Comparison of ENCODE assay signal across 8 mouse cellular contexts in the genomic region with DNA sequence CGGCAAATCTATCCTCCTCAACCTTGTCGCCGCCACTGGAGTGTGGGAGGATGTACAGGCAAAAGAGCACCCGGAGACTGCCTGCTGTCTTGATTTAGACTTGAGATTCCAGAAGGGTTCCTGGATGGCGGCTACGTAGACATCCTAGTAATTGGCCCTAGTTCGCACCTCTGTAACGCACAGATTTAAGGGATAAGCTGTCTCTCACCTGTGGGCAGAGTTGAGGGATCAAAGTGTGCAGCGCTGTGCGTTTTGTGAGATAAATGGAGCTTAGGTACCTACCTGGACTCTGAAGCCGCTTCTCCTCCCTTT. TPM values are rescaled to one million over a fixed set of nuclear protein-coding genes. Genes with fewer than 3 reads are reported as not detected.
A peak's percentile ranks its signal among the peaks of the same experiment; 100 is the strongest.
DNase-seq lines count a peak whose midpoint lies in the region; ATAC-seq and TF ChIP-seq lines count a peak whose summit lies in the region.

No protein-coding gene starts in this region.

- no peaks in the 10 kb centered on the region for H3K36me3 ChIP-seq in heart, embryonic 13.5 days
- H3K36me3 ChIP-seq in CH12.LX (replicated peaks in 1 of 2; ENCODE audit: control insufficient read depth in 1 of 2, insufficient read depth in 1 of 2, low read length in 1 of 2): peaks cover 0 to 5% of the 10 kb centered on the region in 2 experiments
- H3K36me3 ChIP-seq in forebrain, embryonic 12.5 days (replicated peaks): no peaks in the 10 kb centered on the region
- no peaks in the 10 kb centered on the region for H3K36me3 ChIP-seq in liver, embryonic 14.5 days (replicated peaks; ENCODE audit: control insufficient read depth, insufficient read depth, low read depth)

- DNase-seq in heart, adult 11 months: no peak
- no peak for DNase-seq in CH12.LX (ENCODE audit: extremely low read depth)
- no peak for DNase-seq in liver, embryonic 14.5 days (ENCODE audit: low read depth in 3 of 3, low spot score in 3 of 3)
- no peak for DNase-seq in layer of hippocampus, postnatal 10 days (ENCODE audit: low spot score in 2 of 2)
- no peak for DNase-seq in frontal cortex, postnatal 10 days (ENCODE audit: low spot score in 2 of 2)
- DNase-seq in ovary, adult 18-20 months (ENCODE audit: low spot score): no peak

- dilution Hi-C loops in CH12.LX (cut with MboI; ENCODE audit: extremely low pct_ligation_motif_present, extremely low pct_unique_long_range_greater_than_20kb, low sequenced_read_pairs): no loop called here

- H3K9ac ChIP-seq in heart, embryonic 13.5 days: peak overlapping the region; percentile 80; the same call in 1 of the 2 replicates
- no peak overlapping the region; the same call in 1 of the 2 replicates for H3K9ac ChIP-seq in CH12.LX (ENCODE audit: insufficient read depth, low read depth)
- H3K9ac ChIP-seq in forebrain, embryonic 12.5 days: peak overlapping the region; percentile 80
- H3K9ac ChIP-seq in liver, embryonic 14.5 days (replicated peaks): peak overlapping the region; percentile 72

- H3K4me1 ChIP-seq in heart, embryonic 13.5 days: peaks cover 48% of the 10 kb centered on the region
- peaks cover 12 to 23% of the 10 kb centered on the region in 2 experiments for H3K4me1 ChIP-seq in CH12.LX (ENCODE audit: control insufficient read depth in 1 of 2, insufficient read depth in 2 of 2)
- H3K4me1 ChIP-seq in forebrain, embryonic 12.5 days: peaks cover 38% of the 10 kb centered on the region
- peaks cover 4 to 17% of the 10 kb centered on the region in 2 experiments for H3K4me1 ChIP-seq in liver, embryonic 14.5 days (replicated peaks; ENCODE audit: control insufficient read depth in 2 of 2, insufficient read depth in 2 of 2, low read length in 1 of 2)

- no peak for TF ChIP-seq POLR2A in CH12.LX (IDR thresholded peaks at IDR 0.05; ENCODE audit: low read depth, low read length)

- H3K9me3 ChIP-seq in heart, embryonic 13.5 days: no peaks in the 10 kb centered on the region
- H3K9me3 ChIP-seq in CH12.LX (replicated peaks; ENCODE audit: low read length): peaks cover 23% of the 10 kb centered on the region
- H3K9me3 ChIP-seq in forebrain, embryonic 12.5 days: no peaks in the 10 kb centered on the region
- no peaks in the 10 kb centered on the region for H3K9me3 ChIP-seq in liver, embryonic 14.5 days (ENCODE audit: control insufficient read depth, low read length)

- H3K27ac ChIP-seq in heart, embryonic 13.5 days (replicated peaks): no peak overlapping the region
- H3K27ac ChIP-seq in CH12.LX (ENCODE audit: insufficient read depth, low read depth): no peak overlapping the region
- 0 out of 2 replicates have a peak overlapping the region, but pooled peaks have one; percentile 57 for H3K27ac ChIP-seq in forebrain, embryonic 12.5 days
- H3K27ac ChIP-seq in liver, embryonic 14.5 days: no peak overlapping the region

- no peak for TF ChIP-seq EP300 in CH12.LX (IDR thresholded peaks at IDR 0.05; ENCODE audit: low read length)
- no peak for TF ChIP-seq EP300 in liver, embryonic 14.5 days (IDR thresholded peaks at IDR 0.05; ENCODE audit: low read depth)

- peaks cover 88% of the 10 kb centered on the region for H3K27me3 ChIP-seq in heart, embryonic 13.5 days (replicated peaks)
- H3K27me3 ChIP-seq in CH12.LX (replicated peaks): peaks cover 3% of the 10 kb centered on the region
- peaks cover 77% of the 10 kb centered on the region for H3K27me3 ChIP-seq in forebrain, embryonic 12.5 days
- H3K27me3 ChIP-seq in liver, embryonic 14.5 days (ENCODE audit: control insufficient read depth, insufficient read depth, low read length): peaks cover 24% of the 10 kb centered on the region

- no peaks in the 10 kb centered on the region; the same call in 1 of the 2 replicates for H3K79me2 ChIP-seq in CH12.LX (replicated peaks; ENCODE audit: control insufficient read depth, extremely low read depth, insufficient read depth, poor library complexity, severe bottlenecking)

- no peak for TF ChIP-seq CTCF in CH12.LX (conservative IDR thresholded peaks at IDR 0.05 in 1 of 2, IDR thresholded peaks at IDR 0.05 in 1 of 2; ENCODE audit: low read depth in 2 of 2, low read length in 2 of 2)
- TF ChIP-seq CTCF in liver, embryonic 14.5 days (IDR thresholded peaks at IDR 0.05; ENCODE audit: low read depth): no peak

- ATAC-seq in heart, embryonic 13.5 days (ENCODE audit: extremely low read depth, insufficient number of reproducible peaks, low FRiP score, low TSS enrichment): no peak
- no peak; the same call in 1 of the 2 replicates for ATAC-seq in forebrain, embryonic 12.5 days (ENCODE audit: low FRiP score)
- no peak for ATAC-seq in liver, embryonic 14.5 days (ENCODE audit: insufficient read depth)

- no peak for TF ChIP-seq RAD21 in CH12.LX (IDR thresholded peaks at IDR 0.05; ENCODE audit: low read depth, low read length)

- 5% methylated on average over 11 of the region's 11 CpGs for WGBS in heart, embryonic 13.5 days
- 2% methylated on average over 11 of the region's 11 CpGs for WGBS in forebrain, embryonic 12.5 days
- 9% methylated on average over 11 of the region's 11 CpGs for WGBS in liver, embryonic 14.5 days (ENCODE audit: insufficient replicate concordance)

- peak overlapping the region; percentile 100 for H3K4me2 ChIP-seq in heart, embryonic 13.5 days
- H3K4me2 ChIP-seq in CH12.LX (ENCODE audit: insufficient read depth, low read depth, poor library complexity, severe bottlenecking): peak overlapping the region; percentile 41
- peak overlapping the region; percentile 99 for H3K4me2 ChIP-seq in forebrain, embryonic 12.5 days
- H3K4me2 ChIP-seq in liver, embryonic 14.5 days (ENCODE audit: low read depth): peak overlapping the region; percentile 96

- in situ Hi-C loops in CH12.LX (cut with MboI; ENCODE audit: low pct_ligation_motif_present, low pct_unique_long_range_greater_than_20kb, low sequenced_read_pairs): loop anchor here (5.0 kb wide), 1 partner anchor 39 kb away; no protein-coding TSS in a partner anchor

- H3K4me3 ChIP-seq in heart, embryonic 13.5 days: peak overlapping the region; percentile 66
- peak overlapping the region in 2 of 3 experiments; percentile 51 to 77 for H3K4me3 ChIP-seq in CH12.LX (replicated peaks in 1 of 3; ENCODE audit: low read depth in 2 of 3, low read length in 2 of 3, poor library complexity in 1 of 3)
- peak overlapping the region; percentile 63 for H3K4me3 ChIP-seq in forebrain, embryonic 12.5 days (replicated peaks)
- H3K4me3 ChIP-seq in liver, embryonic 14.5 days (ENCODE audit: insufficient read depth in 1 of 2, low read depth in 2 of 2, low read length in 2 of 2): peak overlapping the region; percentile 54 to 63

TF ChIP-seq in CH12.LX, 34 proteins besides CTCF, POLR2A, EP300 and RAD21 (continues in another document):
- TF ChIP-seq E2F4 (IDR thresholded peaks at IDR 0.05; ENCODE audit: insufficient replicate concordance, low read depth, low read length) (no peak), BHLHE40 (IDR thresholded peaks at IDR 0.05; ENCODE audit: low read depth, low read length) (no peak)

RNA-seq across cellular contexts. Expression of a gene that starts 1.3 kb away (rescaled TPM):
- polyA plus RNA-seq in heart, embryonic 13.5 days (2015; fragmentation: Nextera tagmentation; extraction: Ambion mirVana): 1.2 and 1.7 TPM in 2 replicates
- total RNA-seq in CH12.LX (2012; rRNA removed) (15.5 and 17.5 TPM in 2 replicates), CH12.LX (2014; rRNA removed) (0.74 and 0.98 TPM in 2 replicates)
- polyA plus RNA-seq in CH12.LX (2012; ENCODE audit: insufficient read length, low read depth): 1.9 and 2.3 TPM in 2 replicates
- 13.3 and 14.7 TPM in 2 replicates for polyA plus RNA-seq in forebrain, embryonic 12.5 days (2016; fragmentation: Nextera tagmentation; extraction: Ambion mirVana)
- 9.9 and 10.4 TPM in 2 replicates for polyA plus RNA-seq in liver, embryonic 14.5 days (2012; rRNA removed)
- polyA plus RNA-seq in liver, embryonic 14.5 days (2014; fragmentation: Nextera tagmentation; extraction: Ambion mirVana): 14.6 and 17.1 TPM in 2 replicates
- total RNA-seq in layer of hippocampus, postnatal 10 days (2021): 100 to 1,000 TPM; 107 to 116 TPM

RNA-seq across cellular contexts. Expression of a gene that starts 14.1 kb away (rescaled TPM):
- 18.0 and 21.5 TPM in 2 replicates for polyA plus RNA-seq in heart, embryonic 13.5 days (2015; fragmentation: Nextera tagmentation; extraction: Ambion mirVana)
- total RNA-seq in CH12.LX (2012; rRNA removed) (1.2 and 1.7 TPM in 2 replicates), CH12.LX (2014; rRNA removed) (0.05 TPM in 2 replicates)
- polyA plus RNA-seq in CH12.LX (2012; ENCODE audit: insufficient read length, low read depth): 0.16 and 0.44 TPM in 2 replicates
- 0.86 and 2.2 TPM in 2 replicates for polyA plus RNA-seq in forebrain, embryonic 12.5 days (2016; fragmentation: Nextera tagmentation; extraction: Ambion mirVana)
- polyA plus RNA-seq in liver, embryonic 14.5 days (2012; rRNA removed): 1.5 and 1.7 TPM in 2 replicates
- 0.75 and 1.3 TPM in 2 replicates for polyA plus RNA-seq in liver, embryonic 14.5 days (2014; fragmentation: Nextera tagmentation; extraction: Ambion mirVana)
- total RNA-seq in layer of hippocampus, postnatal 10 days (2021): 1 to 10 TPM; 2.0 to 2.6 TPM

RNA-seq across cellular contexts. Expression of a gene that starts 23.5 kb away (rescaled TPM):
- 21.4 and 21.6 TPM in 2 replicates for polyA plus RNA-seq in heart, embryonic 13.5 days (2015; fragmentation: Nextera tagmentation; extraction: Ambion mirVana)
- total RNA-seq in CH12.LX (2012; rRNA removed) (8.6 and 8.7 TPM in 2 replicates), CH12.LX (2014; rRNA removed) (3.3 and 4.0 TPM in 2 replicates)
- 8.3 and 11.1 TPM in 2 replicates for polyA plus RNA-seq in CH12.LX (2012; ENCODE audit: insufficient read length, low read depth)
- polyA plus RNA-seq in forebrain, embryonic 12.5 days (2016; fragmentation: Nextera tagmentation; extraction: Ambion mirVana): 32.3 and 36.4 TPM in 2 replicates
- 6.9 and 7.7 TPM in 2 replicates for polyA plus RNA-seq in liver, embryonic 14.5 days (2012; rRNA removed)
- polyA plus RNA-seq in liver, embryonic 14.5 days (2014; fragmentation: Nextera tagmentation; extraction: Ambion mirVana): 3.4 and 4.8 TPM in 2 replicates
- 100 to 1,000 TPM; 125 to 132 TPM for total RNA-seq in layer of hippocampus, postnatal 10 days (2021)

RNA-seq across cellular contexts. Expression of a gene that starts 29.2 kb away (rescaled TPM):
- polyA plus RNA-seq in heart, embryonic 13.5 days (2015; fragmentation: Nextera tagmentation; extraction: Ambion mirVana): 65.2 and 67.7 TPM in 2 replicates
- total RNA-seq in CH12.LX (2012; rRNA removed): 26.9 and 27.6 TPM in 2 replicates
- 18.9 and 19.2 TPM in 2 replicates for total RNA-seq in CH12.LX (2014; rRNA removed)
- polyA plus RNA-seq in CH12.LX (2012; ENCODE audit: insufficient read length, low read depth): 51.2 and 54.4 TPM in 2 replicates
- polyA plus RNA-seq in forebrain, embryonic 12.5 days (2016; fragmentation: Nextera tagmentation; extraction: Ambion mirVana): 170 and 172 TPM in 2 replicates
- polyA plus RNA-seq in liver, embryonic 14.5 days (2012; rRNA removed): 35.9 and 38.6 TPM in 2 replicates
- 11.2 and 15.0 TPM in 2 replicates for polyA plus RNA-seq in liver, embryonic 14.5 days (2014; fragmentation: Nextera tagmentation; extraction: Ambion mirVana)
- 100 to 1,000 TPM; 187 to 203 TPM for total RNA-seq in layer of hippocampus, postnatal 10 days (2021)

RNA-seq across cellular contexts. Expression of a gene that starts 45.0 kb away (rescaled TPM):
- 23.2 and 23.8 TPM in 2 replicates for polyA plus RNA-seq in heart, embryonic 13.5 days (2015; fragmentation: Nextera tagmentation; extraction: Ambion mirVana)
- total RNA-seq in CH12.LX (2012; rRNA removed) (22.7 TPM in 2 replicates), CH12.LX (2014; rRNA removed) (12.5 and 13.3 TPM in 2 replicates)
- polyA plus RNA-seq in CH12.LX (2012; ENCODE audit: insufficient read length, low read depth): 23.3 and 24.7 TPM in 2 replicates
- 19.4 and 20.2 TPM in 2 replicates for polyA plus RNA-seq in forebrain, embryonic 12.5 days (2016; fragmentation: Nextera tagmentation; extraction: Ambion mirVana)
- 28.2 and 31.2 TPM in 2 replicates for polyA plus RNA-seq in liver, embryonic 14.5 days (2012; rRNA removed)
- 25.7 and 31.1 TPM in 2 replicates for polyA plus RNA-seq in liver, embryonic 14.5 days (2014; fragmentation: Nextera tagmentation; extraction: Ambion mirVana)
- 10 to 100 TPM; 38.3 to 38.4 TPM for total RNA-seq in layer of hippocampus, postnatal 10 days (2021)

Comparison
In these comparisons a context has a peak if more than half of its experiments do, and no peak if none do; other contexts are left out.
1. H3K4me2 ChIP-seq: peak in every context shown above with its lines; median percentile 100 in heart, embryonic 13.5 days; 99 in forebrain, embryonic 12.5 days; 96 in liver, embryonic 14.5 days; 41 in CH12.LX.